Mouse (Mus musculus): ENCODE measurements around the gene Dag1.

Dag1 gene

DNA sequence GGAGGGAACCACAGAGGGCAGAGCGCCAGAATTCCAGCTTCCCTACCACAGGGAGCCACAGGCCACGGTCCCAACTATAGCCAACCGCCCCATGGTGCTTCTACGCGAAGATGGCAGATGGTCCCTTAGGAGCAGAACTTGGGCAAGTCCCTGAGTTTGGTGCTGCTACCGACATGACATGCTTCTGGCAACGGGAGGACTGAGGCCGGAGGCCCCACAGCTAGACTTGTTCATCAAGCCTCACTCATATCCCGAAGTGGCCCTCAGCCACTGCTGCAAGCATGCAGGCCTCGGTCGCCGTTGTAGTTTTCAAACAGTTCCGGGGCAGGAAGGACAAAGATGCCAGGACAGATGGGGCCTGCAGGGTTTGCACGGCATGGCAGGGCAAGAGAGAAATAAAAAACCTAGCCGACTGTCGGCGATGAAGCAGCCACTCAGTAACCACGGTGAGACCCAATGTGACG lies 80.2 kb downstream of the Dag1 start:
- DNase-seq (ENCODE audit: low spot score): no peak

- DNase-seq (ENCODE audit: low spot score): no peak
Measured at GRCm38 (mm10) chr9:108182806-108183506, 80.8 kb downstream of the Dag1 start.

GRCm38 (mm10) chr9:108178391-108178790 lies 85.4 kb downstream of the Dag1 start:
- DNase-seq (ENCODE audit: low spot score): no peak

GRCm38 (mm10) chr9:108175116-108175838 lies 88.5 kb downstream of the Dag1 start:
- DNase-seq (ENCODE audit: low spot score): no peak

GRCm38 (mm10) chr9:108172777-108173350 lies 90.9 kb downstream of the Dag1 start:
- no peak for DNase-seq (ENCODE audit: low spot score)

- no peak for DNase-seq (ENCODE audit: low spot score)
Measured at GRCm38 (mm10) chr9:108169751-108170150, 94.0 kb downstream of the Dag1 start.

- DNase-seq (ENCODE audit: low spot score): no peak
Measured at GRCm38 (mm10) chr9:108165143-108165542, 98.6 kb downstream of the Dag1 start.

GRCm38 (mm10) chr9:108163646-108164284 lies 100.0 kb downstream of the Dag1 start:
- DNase-seq (ENCODE audit: low spot score): no peak

DNA sequence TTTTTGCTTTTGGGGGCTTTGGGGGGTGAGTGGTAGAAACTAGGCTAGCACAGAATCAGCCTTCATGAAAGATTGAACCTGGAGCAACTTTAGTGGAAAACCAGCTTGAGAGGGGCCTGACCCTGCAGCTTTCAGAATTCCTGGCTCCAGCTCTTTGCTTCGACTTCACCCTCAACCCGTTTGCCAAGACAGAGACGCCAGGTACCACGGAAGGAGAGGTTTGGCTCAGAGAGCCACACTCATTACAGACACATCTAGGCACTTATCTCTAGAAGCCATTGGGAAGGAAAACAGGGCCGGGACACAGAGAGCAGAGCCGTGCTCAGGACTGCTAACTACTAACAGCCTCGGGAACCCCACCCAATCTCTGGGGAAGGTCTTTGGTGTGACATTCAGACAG lies 105.9 kb downstream of the Dag1 start:
- DNase-seq (ENCODE audit: low spot score): no peak

DNA sequence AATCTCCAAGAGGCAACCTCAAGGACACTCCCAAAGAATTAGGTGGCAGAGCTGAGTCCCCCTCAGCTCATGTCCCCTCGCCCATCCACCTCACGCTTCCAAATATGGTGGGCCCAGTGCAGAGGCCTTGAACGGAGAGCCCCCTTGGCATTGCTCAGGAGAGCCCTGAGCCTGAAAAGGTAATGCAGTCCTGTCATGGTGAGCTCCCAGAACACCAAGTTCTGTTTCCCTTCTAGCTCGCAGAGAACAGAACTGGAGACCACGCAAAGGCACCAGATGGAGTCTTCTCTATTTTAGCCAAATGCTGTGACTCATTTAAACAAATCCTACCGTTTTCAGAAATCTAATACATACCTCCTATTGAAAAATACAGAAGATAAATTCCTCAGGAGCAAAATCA lies 106.3 kb downstream of the Dag1 start:
- no peak for DNase-seq (ENCODE audit: low spot score)

GRCm38 (mm10) chr9:108156786-108157185 lies 107.0 kb downstream of the Dag1 start:
- no peak for DNase-seq (ENCODE audit: low spot score)

- DNase-seq (ENCODE audit: low spot score): no peak
Measured at GRCm38 (mm10) chr9:108154814-108155213, 108.9 kb downstream of the Dag1 start.

Measured in ovary, postnatal 14 days (tissue).